Mouse (Mus musculus) gastrocnemius, postnatal 14 days (tissue): Measurements from ENCODE around the gene Ankrd23. TPM values are rescaled to one million over a fixed set of nuclear protein-coding genes. Genes with fewer than 3 reads are reported as not detected.

ENCODE experiments used
- DNase-seq: peaks from one replicate; pipeline ENCODE4 v3.0.0; 2021; ENCODE audit warnings: mixed read lengths
- intact Hi-C: fragments of 180-260 bp; cut with DNase I; formaldehyde crosslinking; loops from one replicate; pipeline ENCODE4 v1.15.1; 2025; ENCODE audit warnings: low total_unique reads
- total RNA-seq, 2 experiments: library from RNA; stranded (reverse); gene quantifications; 2 replicates each; pipeline ENCODE4 v1.2.3; 2021

The Ankrd23 gene
- total RNA-seq, 2 experiments from 2014 or later = 1,005 to 1,120 TPM

DNA sequence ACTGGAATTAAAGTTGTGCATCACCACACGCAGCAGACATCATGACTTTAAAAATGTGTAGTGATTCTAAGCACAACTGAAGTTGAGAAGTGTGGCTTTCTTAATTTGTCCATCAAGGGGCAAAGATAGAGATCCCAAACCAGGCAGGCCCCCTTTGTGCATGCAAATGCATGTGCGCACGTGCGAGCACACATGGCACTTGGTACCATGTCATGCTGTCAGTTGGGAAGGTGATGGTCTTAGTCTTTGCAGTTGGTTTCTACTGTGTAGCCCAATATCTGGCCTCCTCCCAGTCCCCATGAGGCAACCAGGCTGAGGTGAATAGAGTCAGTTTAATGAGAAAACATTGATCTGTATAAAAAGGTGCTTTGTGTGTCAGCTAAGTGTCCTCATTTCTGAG, 6.8 kb downstream of the Ankrd23 start:
- no peak for DNase-seq

DNA sequence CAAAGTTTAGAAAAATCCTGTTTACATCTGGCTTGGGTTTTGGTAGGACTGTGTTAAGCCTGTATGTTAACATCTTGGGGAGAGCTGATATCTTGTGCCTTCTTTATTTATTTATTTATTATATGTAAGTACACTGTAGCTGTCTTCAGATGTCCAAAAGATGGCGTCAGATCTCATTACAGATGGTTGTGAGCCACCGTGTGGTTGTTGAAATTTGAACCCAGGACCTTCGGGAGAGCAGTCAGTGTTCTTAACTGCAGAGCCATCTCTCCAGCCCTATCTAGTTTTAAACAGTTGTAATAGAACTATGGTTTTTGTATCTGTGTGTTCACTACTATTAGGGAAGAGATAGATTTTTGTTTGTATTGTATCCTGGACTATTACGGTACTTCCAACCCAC, 7.4 kb downstream of the Ankrd23 start:
- intact Hi-C loops = no loop called here
- DNase-seq = no peak

More for the DNA sequence above, 6.8 kb downstream of the Ankrd23 start:
- intact Hi-C loops = no loop called here

DNA sequence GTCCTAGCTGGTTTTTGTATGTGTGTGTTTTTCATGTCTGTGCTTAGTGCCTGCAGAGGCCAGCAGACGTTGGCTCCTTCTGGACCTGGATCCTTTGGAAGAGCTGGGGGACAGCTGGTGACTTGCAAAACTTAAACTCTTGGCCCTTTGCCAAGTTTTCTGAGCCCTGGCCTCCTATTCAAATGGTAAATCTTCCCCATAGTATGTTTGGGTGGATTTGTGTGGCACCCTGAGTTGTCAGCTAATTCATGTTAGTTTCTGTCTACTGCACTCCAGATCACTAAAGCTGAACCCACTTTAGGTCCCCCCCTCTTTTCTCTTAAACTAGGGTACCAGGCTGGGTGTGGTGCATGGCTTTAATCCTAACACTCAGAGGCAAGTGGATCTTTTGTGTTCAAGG, 8.3 kb downstream of the Ankrd23 start:
- intact Hi-C loops = no loop called here
- DNase-seq = no peak

DNA sequence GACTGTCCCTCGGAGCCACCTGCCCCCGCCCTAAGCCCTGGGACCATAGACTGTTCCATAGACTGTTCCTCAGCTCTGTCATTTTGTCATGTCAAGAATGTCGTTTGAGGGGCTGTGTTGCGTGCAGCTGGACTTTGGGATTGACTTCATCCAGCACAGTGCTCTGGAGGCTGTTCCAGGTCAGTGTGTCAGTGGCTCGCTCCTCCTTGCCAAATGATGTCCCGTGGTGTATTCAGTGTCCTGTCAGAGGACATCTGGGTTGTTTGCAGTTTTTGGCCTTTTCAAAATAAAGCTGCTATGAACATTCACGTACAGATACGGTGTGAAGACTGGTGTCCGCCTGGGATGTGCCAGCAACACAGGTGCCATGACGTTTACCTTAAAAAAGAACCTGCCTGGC, 9.8 kb downstream of the Ankrd23 start:
- DNase-seq = no peak

DNA sequence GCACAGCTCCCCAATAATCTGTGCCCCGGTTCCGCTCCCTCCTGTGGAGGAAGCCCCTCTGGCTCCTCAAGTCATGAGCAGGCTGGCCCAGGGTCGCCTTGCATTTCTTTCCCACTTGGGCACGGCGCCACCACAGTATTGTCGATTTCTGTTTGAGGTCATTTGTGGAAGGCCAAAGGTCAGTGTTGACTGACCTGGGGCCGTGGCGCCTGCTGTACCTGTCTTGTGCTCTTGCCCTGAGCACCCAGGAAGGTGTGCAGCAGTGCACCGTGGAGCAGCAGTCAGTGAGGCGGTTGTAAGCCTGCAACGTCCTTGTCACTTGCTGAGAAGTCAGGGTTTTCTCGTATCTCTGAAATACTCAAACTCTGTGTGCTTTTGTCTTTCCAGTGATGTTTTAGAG, 10.9 kb downstream of the Ankrd23 start:
- no peak for DNase-seq
- intact Hi-C loops = no loop called here

More for the DNA sequence above, 9.8 kb downstream of the Ankrd23 start:
- intact Hi-C loops = no loop called here

DNA sequence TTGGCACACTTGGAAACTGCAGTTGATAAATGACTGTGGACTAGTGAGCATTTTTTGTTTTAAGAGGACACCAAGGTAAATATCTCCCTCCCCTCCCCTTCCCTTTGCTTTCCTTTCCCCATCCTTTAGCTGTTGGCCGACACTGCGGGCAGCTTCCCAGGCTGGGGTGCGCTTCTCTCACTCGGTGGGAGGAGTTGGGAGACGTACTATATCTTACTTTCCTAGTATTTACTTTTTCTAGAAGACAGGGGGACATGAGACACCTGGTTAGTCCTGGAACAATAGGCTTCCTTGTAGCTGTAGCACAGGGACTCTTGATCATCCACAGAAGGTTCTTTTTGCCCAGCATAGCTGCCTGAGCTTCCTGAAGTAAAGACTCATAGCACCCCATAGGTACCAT, 12.6 kb downstream of the Ankrd23 start:
- intact Hi-C loops = no loop called here
- DNase-seq = no peak

DNA sequence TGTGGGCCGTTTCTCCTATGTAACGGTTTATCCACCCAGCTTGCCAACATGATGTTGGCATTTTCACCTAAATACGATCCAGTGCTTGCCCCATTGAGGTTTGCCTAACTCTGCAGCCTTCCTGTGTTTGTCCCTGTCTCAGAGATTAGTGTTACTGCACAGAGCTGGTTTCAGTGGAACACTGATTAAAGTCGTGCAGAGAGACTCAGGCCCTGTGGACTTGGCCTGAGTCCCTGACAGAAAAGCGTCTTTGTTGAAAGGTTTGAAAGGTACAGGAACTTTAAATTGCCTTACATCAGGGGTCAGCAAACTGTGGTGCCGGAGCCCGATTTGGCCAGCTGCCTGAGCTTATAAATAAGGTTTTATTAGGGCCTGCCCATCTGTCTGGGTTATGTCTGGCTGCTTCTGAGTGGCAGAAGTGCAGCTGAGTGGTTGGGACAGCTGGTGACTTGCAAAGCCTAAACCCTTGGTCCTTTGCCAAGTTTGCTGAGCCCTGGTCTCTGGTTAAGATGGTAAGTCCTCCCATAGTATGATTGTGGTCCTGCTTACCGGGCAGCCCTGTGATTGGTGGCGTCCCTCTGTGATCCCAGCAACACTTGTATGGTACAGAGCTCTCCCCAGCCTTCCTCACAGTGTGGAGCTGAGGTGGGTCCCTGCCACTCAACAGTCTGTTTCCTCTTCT, 13.2 kb downstream of the Ankrd23 start:
- DNase-seq = peak; percentile 58
- intact Hi-C loops = no loop called here

DNA sequence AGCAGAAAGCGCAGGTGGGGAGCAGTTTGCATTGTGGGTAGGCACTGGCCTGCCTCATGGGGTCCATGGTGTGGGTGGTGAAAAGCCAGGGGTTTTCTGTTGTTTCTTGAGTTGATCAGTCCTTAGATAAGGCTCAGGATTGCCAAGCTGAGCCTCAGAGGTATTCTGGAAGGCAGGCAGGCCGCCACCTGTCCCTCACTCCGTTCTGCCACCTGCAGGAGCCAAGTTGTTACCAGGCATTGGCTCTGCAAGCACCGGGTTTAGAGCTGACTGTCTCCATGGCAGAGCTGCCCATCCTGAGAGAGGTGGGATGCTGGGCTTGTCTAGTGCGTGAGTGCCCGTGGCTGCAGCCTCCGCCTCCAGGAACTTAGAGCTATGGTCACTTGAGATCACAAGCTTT, 14.5 kb downstream of the Ankrd23 start:
- DNase-seq = no peak
- intact Hi-C loops = no loop called here

DNA sequence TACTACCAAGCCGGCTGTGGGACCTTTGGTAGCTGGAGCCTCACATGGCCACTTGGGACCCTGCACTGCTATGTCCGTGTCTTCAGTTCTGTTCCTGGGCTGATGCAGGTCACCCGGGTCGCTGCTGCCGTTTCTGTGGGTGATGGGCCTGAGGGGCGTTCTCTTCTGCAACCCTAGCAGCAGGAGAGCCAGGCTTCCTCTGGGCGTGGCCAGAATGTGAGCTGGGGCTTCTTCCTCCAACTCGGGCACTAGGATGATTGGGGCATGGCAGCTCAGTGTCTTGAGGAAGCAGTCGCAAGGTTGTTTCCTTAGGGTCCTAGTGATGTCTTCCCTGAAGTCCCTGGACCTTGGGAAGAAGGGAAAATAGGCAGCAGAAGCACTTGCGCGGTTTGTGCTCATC, 17.1 kb downstream of the Ankrd23 start:
- no peak for DNase-seq
- intact Hi-C loops = no loop called here

DNA sequence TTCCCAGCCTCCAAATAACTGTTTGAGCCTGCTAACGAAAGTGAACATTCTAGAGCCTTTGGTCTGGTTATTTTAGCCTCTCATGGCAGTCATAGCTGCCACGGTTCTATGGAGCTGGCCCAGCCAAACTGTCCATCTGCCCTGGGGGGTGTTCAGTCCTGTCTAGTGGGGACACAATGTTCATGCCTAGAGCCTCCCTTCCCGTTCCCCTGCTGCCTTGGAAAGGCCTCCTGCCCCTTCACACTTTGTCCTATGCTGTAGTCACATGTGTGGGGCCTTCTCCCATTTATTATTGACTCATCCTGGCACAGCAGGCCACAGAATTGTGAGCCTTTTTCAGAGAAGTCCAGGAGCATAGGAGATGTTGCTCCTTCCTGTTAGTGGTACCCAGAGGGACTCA, 18.4 kb downstream of the Ankrd23 start:
- intact Hi-C loops = no loop called here
- no peak for DNase-seq

DNA sequence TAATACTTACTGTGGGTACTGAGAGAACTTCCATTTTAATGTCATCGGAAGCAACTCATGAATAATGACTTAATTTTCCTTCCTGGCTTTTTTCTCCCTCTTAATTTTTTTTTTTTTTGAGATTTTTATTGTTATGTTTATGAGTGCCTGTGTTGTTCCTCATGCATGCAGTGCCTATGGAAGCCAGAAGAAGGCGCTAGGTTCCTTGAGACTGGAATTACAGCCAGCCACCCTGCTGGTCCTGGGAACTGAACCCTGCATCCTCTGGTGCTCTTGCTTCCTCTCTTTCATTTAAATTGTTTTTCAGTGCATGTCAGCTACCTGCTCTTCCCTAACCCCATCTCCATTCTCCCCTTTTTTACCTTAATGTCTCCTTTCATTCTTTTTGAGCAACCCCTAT, 23.0 kb downstream of the Ankrd23 start:
- DNase-seq = no peak
- intact Hi-C loops = no loop called here

DNA sequence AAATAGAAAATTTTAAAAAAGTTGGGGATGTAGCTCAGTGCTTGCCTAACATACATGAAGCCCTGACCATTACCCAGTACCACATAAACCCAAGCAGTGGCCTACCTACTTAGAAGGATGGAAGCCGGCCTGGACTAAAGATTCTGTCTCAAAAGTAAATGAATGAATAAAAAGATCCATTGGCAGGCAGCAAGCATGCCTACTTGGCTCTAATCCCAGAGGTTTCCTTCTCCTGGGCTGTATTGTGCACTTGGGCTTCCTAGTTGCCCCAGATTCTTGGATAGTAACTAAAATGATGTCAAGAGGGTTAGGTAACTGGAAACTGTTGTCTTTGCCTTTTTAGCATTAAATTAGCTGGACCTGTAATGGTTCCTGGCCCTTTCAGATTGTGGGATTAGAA, 23.4 kb downstream of the Ankrd23 start:
- no peak for DNase-seq
- intact Hi-C loops = no loop called here

DNA sequence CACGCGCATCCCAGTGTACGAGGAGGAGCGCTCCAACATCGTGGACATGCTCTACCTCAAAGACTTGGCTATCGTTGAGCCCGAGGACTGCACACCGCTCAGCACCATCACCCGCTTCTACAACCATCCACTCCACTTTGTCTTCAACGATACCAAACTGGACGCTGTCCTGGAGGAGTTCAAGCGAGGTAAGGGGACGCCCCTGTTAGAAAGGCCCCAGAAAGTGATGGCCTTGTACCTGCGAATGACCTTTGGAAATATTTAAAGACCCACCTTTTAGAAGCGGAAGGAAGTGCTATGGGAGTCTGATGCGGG, 23.8 kb downstream of the Ankrd23 start:
- intact Hi-C loops = no loop called here
- no peak for DNase-seq

DNA sequence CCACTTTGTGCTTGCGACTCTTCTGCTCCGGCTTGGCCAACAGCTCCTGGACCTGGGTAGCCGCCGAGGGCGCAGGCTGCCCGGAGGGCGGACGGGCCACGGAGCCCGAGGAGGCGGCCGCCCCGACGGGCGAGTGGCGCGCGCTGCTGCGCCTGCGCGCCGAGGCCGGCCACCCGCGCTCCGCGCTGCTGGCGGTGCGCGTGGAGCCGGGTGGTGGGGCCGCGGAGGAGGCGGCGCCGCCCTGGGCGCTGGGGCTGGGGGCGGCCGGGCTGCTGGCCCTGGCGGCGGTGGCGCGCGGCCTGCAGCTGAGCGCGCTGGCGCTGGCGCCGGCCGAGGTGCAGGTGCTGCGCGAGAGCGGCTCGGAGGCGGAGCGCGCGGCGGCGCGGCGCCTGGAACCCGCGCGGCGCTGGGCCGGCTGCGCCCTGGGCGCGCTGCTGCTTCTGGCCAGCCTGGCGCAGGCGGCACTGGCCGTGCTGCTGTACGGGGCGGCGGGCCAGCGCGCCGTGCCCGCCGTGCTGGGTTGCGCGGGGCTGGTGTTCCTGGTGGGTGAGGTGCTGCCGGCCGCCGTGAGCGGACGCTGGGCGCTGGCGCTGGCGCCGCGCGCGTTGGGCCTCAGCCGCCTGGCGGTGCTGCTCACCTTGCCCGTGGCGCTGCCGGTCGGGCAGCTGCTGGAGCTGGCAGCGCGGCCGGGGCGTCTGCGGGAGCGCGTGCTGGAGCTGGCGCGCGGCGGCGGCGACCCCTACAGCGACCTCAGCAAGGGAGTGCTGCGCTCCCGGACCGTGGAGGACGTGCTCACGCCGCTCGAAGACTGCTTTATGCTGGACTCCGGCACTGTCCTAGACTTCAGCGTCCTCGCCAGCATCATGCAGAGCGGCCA, 24.4 kb downstream of the Ankrd23 start:
- intact Hi-C loops = no loop called here
- DNase-seq = peak; percentile 63

DNA sequence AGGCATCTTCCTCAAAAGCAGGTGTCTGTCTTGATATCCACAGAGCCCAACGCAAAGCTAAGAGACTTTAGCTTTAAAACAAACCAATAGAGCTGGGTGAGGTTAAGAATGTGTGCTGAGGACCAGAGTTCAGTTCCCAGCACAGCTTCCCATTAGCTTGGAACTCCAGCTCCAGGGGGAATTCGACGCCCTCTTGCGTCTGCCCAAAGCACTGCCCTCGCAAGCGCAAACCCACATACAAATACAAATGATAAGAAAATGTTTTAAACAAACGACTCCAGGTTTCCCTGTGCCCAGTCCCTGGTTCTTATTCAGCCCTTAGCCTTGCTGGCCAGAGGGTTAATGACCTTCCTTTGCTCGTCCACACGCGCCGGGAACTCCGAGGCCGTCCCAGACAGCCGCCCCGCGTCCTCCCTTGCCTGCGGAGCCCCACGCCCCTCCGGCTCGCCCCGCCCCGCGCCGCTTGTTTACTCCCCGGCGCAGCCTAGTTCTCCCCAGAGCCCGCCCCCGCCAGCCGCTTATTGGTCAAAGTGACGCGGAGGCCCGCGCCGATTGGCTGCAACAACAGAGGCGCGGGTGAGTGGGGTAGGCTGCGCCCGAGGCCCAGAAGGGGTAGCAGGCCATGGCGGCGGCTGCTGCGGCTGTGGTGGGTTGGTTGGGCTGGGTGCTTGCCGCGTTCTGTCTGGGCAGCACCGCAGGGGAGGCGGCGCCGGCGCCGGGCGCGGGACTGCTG, 25.2 kb downstream of the Ankrd23 start, which contains the start of gene Cnnm3:
TSS of gene Cnnm3 (plus strand) at position 579 of the 733 bp plus-strand sequence.
- intact Hi-C loops = no loop called here
- DNase-seq = peak; percentile 100

DNA sequence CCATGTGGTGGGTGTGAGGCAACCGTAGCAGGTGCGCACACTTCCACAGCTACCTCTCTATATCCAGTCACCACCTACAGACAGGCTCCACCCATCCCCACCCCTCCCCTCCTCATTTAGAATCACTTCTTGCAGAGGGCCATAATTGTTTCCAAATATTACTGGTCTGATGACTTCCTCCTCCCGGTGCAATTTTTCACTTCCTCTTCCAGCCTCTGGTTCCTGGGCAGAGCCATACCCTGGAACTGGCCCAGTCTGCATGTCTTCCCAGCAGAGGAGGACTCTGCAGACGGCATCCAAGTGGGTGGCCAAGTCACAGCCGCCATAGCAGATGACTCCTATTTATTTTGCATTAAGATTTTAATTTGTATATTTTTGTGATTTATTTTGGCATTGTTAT, 28.4 kb downstream of the Ankrd23 start:
- intact Hi-C loops = loop anchor here (10.0 kb wide), 2 partner anchors 73 to 163 kb away; no protein-coding TSS in a partner anchor
- DNase-seq = no peak

DNA sequence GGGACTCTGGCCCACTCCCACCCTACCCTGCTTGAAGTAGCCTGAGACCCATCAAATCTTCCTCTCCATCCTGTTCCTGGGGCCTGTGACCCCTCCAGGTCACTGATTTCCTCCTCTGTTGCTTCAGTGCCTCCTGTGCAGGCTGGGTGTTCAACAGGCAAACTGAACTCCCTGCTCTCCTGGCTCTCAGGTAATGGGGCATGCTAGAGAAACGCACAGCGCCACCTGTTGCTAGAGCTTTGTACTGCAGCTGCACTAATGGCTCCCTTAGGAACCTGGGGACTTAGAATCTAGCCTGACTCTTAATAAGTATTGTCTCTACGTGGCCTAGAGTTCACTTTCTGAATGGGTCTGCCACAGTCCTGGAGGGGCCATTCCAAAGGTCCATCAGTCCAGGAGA, 35.4 kb downstream of the Ankrd23 start:
- intact Hi-C loops = loop anchor here (10.0 kb wide), 2 partner anchors 66 to 156 kb away; no protein-coding TSS in a partner anchor
- DNase-seq = peak; percentile 60

DNA sequence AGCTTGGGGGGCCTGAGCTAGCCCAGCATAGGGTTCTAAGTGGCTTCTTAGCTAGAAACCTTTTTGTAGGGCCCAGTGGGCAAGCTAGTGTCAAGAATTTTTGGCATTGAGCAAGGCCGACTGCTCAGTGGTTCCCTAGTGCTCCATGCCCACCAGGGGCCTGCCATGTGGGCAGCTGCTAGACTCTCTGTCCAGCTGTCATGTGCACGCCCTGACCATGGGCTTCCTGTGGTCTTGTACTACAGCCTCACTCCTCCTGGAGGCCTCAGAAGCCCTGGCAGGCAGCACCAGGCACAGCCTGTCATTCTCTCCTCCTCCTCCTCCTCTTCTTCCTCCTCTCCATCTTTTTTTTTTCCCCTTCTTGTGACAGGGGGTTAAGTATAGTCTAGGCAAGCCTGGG, 39.4 kb downstream of the Ankrd23 start:
- no peak for DNase-seq
- intact Hi-C loops = loop anchor here (5.0 kb wide), 1 partner anchor 175 kb away; no protein-coding TSS in a partner anchor

DNA sequence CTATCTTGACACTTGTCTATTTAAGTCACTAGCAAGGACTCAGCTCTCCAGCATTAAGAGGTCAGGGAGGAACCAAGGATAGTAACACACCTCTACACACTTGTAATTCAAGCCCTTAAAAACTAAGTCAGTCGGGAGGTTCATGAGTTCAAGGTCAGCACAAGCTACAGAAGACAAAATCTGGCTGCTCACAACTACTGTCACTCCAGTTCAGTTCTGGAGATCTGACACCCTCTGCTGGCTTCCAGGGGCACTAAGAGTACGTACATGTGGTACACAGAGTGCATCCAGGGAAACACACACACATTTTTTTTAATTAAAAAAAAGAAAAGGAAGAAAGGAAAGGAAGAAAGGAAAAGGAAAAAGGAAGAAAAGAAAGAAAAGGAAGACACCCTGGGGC, 40.0 kb downstream of the Ankrd23 start:
- intact Hi-C loops = loop anchor here (5.0 kb wide), 1 partner anchor 174 kb away; no protein-coding TSS in a partner anchor
- no peak for DNase-seq

DNA sequence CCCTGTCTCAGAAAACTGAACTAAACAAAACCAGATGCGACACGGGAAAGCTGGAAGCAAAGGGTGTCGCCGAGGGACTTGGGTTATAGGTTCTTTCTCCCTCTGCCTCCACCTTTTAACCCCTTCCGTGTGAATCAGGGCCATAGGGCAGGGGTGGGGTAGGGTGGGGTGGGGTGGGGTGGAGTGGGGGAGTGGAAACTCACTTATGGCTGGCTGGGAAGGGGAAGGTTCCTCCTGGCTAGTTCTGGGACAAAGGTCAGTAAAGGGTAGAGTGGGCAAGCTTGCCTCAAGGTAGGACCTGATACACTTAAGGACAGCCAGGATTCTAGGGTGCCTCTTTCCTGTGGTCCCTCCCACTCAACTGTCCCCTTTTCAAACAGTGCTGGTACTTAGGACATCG, 43.4 kb downstream of the Ankrd23 start:
- intact Hi-C loops = no loop called here
- DNase-seq = no peak
